Mouse (Mus musculus): ENCODE data around the gene Higd1c.

Higd1c gene

DNA sequence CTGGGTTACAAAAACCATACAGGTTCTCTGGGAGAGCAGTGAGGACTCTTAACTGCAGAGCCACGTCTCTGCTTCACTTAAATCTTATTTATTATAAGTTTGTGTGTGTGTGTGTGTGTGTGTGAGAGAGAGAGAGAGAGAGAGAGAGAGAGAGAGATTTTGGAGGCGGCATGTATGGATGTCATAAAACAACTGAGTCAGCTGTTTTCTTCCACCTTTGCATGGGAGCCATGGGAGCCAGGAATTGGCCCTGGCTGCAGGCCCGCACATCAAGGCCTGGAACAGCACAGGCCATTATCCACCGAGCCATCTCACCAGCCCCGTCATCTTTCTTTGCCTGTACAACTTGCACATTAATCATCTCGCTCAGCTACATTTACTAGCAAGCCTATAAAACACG is 2.8 kb downstream of the Higd1c start:
- 83% methylated on average over 7 of the region's 7 CpGs for WGBS

DNA sequence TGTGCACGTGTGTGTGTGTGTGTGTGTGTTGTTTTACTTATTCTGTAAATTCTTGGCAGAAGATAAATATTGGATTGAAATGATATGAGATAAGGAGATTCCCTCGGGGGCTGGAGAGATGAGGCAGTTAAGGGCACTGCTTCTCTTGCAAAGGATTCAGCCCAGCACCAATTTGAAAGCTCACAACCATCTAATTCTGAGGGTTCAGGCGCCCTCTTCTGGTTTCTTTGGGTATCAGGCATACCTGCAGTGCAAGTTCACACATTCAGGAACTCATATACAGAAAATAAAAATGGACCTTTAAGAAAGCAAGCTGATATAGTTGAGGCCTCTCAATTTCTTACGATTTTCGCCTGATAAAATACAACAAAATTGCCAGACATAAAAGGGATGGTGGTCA is 10.7 kb downstream of the Higd1c start:
- 36% methylated on average over 5 of the region's 5 CpGs for WGBS

DNA sequence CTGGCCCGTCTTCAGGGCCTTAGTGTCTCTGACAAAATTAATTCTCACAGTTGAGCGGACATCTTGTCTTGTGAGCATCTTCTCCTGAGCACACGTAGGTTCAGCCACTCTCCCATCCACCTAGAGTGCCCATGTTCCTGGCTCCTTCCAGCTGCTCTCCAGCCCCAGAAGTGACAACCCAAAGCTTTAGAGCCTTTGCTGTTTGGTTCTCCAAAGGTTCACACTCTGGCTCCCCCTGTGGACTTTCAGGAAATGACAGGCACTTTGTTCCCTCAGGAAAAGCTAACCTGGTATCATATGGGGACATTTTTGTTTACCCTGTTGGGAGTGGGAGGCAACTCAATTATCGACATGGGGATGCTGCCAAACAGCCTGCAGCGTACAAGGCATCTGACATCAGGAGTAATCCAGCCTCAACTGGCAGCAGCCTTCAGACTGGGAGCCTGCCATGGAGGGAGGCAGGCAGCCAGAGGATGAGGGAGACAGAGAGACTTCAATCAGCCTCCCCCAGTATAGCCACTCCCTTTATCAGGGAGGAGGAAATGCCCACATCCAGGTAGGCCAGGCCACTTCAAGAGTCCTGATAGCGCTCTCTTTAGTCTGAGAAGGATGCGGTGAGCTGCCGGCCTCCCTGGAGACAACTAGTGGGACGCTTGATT is 13.6 kb downstream of the Higd1c start:
- 35% methylated on average over 4 of the region's 9 CpGs for WGBS

DNA sequence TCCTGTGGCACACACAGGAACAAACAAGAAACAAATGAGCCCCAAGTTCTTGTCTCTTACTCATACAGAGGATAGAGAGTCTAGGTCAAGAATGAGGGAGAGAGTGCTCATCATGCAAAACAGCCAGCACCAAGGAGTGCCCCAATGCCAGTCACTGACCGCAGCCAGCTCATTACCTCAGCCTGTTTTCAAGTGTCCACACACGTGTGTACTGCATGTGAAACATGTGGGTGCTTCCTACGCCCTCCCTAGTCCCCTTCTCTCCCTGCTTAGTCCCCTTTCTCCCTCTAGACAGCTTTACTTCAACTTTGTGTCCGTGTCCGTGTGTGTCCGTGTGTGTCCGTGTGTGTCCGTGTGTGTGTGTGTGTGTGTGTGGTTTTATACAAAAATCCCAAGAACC is 15.3 kb downstream of the Higd1c start:
- 91% methylated on average over 8 of the region's 8 CpGs for WGBS

DNA sequence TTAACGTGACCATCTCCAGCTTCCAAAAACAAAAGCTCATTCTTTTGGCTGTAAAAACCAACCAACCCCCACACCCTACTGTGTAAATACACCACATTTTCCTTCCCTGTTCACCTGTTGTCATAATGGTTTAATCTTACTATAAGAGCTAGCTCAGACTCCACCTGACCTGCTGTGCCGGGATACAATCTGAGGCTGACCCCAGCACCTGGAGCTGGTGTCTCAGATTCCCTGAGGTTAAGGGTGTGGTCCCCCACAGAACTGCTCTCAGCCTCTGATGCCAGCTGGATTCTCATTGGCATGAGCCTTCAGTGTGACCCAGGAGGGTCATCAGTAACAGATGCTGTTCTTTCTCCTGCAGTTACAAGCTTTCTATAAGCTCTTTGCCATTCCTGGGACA is 15.8 kb downstream of the Higd1c start:
- 81% methylated on average over 2 of the region's 2 CpGs for WGBS

GRCm38 (mm10) chr15:100385705-100386104 is 21.4 kb downstream of the Higd1c start:
- 86% methylated on average over 9 of the region's 9 CpGs for WGBS

DNA sequence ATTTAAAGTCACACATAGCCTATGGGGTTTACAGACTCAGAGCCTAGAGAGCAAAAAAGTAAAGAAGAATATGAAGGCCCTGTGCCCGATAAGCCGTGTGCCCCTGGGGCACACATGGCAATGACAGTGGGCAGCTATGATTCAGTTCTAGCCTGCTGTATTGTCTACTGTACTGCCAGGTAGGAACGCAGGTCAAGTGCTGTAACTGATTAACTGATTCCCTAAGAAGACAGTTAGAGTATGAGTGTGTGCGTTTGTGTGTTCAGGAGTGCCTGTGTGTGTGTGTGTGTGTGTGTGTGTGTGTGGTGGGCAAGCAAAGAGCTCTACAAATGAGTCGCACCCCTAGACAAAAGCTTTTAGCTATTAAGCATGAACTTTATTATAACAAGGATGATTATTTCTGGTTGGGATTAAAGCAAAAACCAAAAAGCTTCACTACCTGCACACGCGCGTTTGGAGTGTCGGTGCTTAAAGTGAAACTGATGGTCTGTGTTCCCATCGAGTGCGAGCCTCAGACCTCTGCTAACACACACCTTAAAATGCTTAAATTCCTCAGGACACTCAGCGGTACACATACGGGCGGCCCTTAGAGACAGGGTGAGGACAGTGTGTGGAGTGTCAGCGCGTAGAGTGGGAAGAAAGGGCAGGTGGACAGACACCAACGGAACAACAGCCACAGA is 23.3 kb downstream of the Higd1c start:
- 94% methylated on average over 17 of the region's 17 CpGs for WGBS

- WGBS, result 78% methylated on average over 16 of the region's 16 CpGs
These were observed 24.0 kb downstream of the Higd1c start for GRCm38 (mm10) chr15:100388224-100388835.

DNA sequence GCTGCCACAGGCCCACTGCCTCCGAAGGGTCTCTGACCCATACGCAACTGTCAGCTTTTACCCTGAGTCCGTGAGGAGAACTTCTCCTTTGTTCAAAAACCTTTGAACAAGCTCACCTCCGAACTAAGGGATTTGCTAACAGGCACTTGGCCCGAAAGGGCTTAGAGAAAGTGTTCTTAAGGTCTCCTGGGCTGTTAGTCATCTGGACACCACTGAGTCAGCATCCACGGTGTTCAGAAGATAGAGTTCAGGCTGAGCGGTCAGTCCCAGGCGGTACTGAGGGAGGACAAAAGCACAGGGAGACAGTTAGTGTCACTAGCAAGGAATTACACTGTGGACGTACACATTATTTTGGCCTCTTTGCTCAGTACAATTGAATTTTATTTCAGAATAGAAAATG is 24.5 kb downstream of the Higd1c start:
- 74% methylated on average over 9 of the region's 9 CpGs for WGBS

DNA sequence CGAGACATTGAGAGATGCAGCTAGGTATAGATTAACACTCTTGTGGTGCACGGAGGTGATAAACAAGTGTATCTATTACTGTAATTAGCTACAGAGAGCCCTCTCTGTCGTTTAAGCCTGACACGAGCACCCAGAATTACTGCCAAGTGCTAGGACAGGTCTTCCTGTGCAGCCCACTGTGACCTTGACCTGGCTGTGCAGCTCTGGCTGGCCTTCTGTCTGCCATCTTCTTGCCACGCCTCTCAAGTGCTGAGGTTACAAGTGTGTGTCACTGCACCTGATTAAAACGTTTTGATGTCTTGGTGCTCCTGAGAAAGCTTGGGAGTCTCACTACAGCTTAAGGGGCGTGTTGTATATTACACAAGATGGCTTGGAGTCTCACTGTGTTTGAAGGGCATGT is 26.7 kb downstream of the Higd1c start:
- 77% methylated on average over 7 of the region's 7 CpGs for WGBS

- 90% methylated on average over 7 of the region's 7 CpGs for WGBS
These were observed 27.3 kb downstream of the Higd1c start for GRCm38 (mm10) chr15:100391599-100391998.

GRCm38 (mm10) chr15:100393016-100393415 is 28.7 kb downstream of the Higd1c start:
- WGBS, result 82% methylated on average over 11 of the region's 11 CpGs

- 93% methylated on average over 3 of the region's 3 CpGs for WGBS
These were observed 31.2 kb downstream of the Higd1c start for GRCm38 (mm10) chr15:100395561-100395960.

DNA sequence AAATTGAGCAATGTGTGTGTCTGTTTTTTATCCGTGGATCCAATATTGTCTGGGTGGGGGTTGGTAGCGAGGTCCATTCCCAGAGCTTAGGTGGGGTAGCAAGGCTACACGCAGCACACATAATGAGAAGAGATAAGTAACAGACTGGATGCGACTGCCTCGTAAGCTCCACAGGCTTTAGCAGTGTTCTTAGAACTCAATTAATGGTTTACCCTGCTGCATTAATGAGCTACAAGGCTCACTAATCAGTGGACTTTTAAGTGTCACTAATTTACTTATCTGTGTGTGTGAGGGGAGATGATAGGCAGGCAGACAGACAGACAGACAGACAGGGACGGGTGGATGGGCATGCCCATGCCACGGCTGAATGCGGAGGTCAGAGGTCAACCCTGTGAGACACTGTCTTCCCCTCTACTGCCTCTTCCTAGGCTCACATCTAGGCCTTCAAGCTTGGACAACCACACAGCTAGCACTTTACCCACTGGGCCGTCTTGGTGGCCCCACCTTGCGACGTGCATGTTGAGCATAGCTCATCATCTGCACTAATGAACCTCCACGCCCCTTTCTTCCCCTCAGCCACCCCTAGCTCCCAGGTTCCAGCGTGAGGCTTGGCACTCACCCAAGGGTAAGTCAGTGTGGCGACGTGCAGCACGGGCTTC is 36.4 kb downstream of the Higd1c start:
- 81% methylated on average over 16 of the region's 16 CpGs for WGBS

DNA sequence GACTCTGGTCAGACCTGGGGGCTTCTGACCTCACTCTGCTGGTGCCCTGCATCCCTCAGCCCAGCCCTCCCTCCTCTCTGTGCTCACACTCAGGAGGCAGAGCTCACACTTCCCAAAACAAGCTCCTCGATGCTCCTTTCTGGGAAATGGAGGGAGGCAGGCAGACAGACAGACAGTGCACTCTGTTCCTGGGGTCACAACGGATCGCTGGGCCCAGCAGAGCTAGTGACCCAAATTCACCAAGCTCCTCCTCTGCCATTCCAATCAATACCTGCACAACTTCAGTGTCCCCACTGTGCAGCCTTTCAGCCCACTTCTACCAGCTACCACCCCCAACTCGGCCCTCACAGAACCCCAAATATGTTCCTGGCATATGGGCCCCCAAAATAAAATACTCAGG is 37.5 kb downstream of the Higd1c start:
- WGBS, result 82% methylated on average over 4 of the region's 4 CpGs

- 92% methylated on average over 14 of the region's 14 CpGs for WGBS
These were observed 38.0 kb downstream of the Higd1c start for GRCm38 (mm10) chr15:100402347-100402746.

DNA sequence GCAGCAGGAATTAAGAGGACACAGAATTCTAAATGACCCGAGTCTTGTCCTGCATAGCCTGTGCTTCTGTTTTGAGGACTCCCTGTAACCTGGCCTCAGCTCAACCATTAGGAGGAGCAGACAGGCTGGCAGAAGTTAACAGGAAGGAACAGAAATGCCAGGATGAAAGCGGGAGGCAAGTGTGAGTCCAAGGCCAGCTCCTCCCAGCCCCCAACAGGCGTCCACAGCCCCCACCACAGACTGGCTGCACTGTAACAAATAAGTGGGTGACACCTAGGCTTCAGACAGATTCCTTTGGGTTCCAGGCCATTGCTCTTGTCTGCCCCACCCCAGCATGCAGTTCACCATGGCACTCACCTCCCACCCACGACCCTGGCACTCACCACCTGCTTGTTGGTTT is 38.5 kb downstream of the Higd1c start:
- 84% methylated on average over 4 of the region's 4 CpGs for WGBS

DNA sequence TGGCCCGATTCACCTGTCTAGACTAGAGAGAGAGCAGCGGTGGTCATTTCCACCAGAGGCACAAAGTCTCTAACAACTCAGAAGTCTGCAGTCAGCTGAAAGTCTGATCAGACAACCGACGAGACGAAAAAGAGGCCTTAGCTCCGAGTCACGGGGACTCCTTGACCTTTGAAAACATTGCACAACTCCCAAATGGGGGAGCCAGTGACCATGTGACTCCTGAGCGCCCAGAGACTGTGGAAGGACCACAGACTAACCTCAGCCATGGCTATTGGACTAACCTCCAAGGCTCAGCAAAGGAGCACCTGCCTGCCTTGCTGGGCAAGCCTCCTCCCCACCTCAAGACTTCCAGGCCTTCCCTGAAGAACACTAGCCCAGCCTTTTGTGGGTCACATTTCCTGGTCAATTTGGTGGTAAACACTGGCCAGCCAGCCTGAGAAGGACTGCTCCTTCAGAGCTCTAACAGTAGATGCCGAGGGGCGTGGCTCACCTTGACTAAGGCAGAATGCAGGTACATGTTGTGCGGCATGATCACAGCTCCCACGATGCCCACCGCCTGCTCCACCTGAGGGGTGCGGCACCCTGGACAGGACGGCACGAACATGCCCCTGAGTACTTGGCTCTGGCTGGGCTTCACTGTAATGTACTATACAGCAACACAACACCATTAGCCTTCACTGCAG is 39.1 kb downstream of the Higd1c start:
- WGBS, result 94% methylated on average over 16 of the region's 16 CpGs

DNA sequence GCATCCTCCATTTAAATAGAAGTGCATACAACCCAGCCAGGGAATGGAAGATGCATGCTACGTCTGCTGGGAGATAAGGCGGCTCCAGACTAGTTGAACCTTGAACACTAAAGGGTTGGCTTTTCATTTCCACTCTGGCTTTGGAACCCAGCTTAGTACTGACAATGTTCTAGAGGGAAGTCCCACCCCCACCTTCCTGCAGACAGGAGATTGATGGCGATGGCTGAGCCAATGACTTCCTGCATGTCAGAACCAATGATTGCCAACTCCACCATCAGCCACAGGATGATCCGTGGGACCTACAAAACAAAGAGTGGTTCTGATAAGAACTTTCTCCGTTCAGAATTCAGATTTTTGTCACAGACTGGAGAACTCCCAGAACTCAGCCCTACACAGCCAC is 41.7 kb downstream of the Higd1c start:
- 77% methylated on average over 5 of the region's 5 CpGs for WGBS

DNA sequence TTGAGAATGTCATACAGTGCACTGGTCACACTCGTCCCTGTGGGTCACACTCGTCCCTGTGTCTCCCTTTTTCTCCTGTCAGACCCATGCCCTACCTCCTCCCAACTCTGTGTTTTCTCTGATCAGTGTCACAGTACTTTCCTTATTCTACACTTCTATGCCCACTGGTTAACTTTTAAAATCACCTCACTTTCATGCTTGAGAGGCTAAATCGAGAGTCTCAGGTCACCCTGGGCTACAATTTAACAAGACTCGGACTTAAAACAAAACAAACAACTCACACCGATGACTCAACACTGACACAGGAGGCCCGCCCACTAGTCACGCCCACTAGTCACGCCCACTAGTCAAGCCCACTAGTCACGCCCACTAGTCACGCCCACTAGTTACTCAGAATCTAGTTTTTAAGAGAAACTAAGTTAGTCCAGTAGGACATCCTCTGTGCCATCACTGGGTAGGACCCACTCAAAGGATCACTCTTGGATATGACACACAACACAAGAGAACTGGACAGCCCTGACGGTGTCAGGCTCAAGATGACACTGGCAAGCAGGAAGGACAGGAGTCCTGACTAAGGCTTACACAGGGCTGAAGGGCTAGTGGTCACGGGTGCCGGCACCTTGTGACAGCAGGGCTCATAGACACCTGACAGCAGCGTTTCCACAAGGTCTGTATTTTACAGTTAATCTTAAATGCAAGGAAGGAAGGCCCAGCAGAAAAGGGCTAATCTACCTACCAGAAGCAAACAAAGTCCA is 46.8 kb downstream of the Higd1c start:
- WGBS, result 66% methylated on average over 14 of the region's 14 CpGs

- WGBS, result 92% methylated on average over 5 of the region's 5 CpGs
These were observed 47.4 kb downstream of the Higd1c start for GRCm38 (mm10) chr15:100411731-100412130.
